Mouse (Mus musculus) liver (tissue): ENCODE data around the gene Foxred1.

Experiments
- DNase-seq: peaks from one replicate; pipeline ENCODE4 v3.0.0-alpha.2; 2020; ENCODE audit warnings: mixed read lengths

Gene Foxred1

GRCm38 (mm10) chr9:35210542-35211474 lies at the start of gene Foxred1:
TSS of gene Foxred1 (minus strand) at chr9:35211055.
- DNase-seq: peak; percentile 99

DNA sequence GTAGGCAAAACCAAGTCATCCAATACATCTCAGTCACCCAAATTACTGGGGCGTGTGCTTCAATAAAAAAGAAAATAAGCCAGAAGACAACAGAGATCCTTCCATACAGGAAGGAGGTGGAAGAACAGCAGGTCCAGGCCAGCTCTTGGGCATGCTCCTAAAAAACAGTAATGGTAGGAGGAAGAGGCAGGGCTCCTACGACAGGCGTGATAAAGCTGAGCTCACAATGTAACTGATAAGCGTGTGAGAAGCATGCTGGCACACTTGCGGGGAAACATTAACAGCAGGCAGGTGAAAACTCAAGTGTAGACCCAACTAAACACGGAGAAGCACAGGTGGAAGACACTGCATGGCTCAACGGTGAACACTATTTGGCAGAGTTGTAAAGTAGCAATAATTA lies 46.5 kb upstream of the Foxred1 start:
- no peak for DNase-seq

GRCm38 (mm10) chr9:35249476-35249875 lies 38.6 kb upstream of the Foxred1 start:
- no peak for DNase-seq

DNA sequence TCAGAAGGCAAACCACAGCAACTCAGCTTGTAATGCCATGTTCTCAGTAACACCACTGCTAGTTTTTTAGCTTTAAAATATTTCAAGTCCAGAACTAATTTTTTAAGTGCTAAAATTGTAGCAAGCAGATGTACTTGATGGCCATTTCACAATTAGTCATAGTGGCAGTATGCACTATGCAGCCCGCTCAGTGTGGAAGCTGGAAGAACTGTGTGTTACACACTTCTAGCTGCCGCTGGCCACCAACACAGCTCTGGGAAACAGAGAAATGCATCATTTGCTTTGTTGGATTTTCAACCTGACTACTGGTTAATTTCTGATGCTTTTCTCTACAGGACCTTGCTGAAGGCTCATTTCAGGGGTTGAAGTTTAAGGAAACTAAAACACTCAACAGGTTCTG lies 36.5 kb upstream of the Foxred1 start:
- no peak for DNase-seq

GRCm38 (mm10) chr9:35239734-35240133 lies 28.9 kb upstream of the Foxred1 start:
- DNase-seq: no peak

DNA sequence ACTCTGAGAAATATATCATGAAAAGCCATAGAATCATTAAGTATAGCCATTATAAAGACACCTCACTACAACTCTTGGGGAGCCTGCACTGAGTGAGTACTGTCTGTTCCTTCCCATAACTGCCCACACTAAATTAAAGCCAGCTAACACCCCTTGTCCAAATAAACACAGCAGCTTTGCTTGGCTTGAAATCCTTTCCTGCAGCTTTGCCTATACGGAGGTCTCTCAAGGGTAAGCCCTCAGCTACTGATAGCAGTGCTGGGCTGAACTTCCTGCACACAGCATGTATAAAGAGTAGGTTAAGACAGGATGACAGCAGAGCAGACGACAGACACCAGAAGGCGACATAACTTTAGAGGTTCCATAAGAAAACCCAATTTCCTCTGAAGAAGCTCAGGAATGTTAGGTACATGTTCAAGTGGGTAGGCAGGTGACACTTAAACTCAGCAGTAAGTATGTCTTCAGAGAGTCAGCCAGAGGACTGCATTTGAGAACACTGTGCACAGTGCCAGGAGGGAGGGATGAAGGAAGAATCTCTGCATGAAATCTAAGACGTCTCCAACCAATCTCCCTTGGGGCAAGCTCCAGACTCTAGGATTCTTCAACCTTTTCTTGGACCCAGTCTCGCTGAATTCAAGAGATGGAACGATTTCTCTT lies 28.2 kb upstream of the Foxred1 start:
- no peak for DNase-seq

GRCm38 (mm10) chr9:35238371-35238770 lies 27.5 kb upstream of the Foxred1 start:
- DNase-seq: no peak

DNA sequence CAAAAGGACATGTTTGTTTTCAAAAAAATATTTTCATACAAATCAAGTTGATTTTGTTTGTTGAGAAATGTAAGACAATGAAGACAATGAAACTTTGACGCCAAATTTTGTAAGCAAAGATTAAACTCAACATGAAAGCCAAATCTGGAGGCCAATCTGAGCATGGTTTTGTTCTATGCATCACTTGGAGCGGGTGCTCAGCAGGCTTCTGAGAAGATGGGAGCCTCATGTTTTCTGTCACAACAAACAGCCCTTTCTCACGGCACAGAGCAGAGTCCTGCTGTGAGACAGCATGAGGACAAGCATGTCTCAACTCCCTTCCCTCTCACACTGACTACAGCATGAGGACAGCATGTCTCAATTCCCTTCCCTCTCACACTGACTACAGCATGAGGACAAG lies 25.1 kb upstream of the Foxred1 start:
- no peak for DNase-seq

DNA sequence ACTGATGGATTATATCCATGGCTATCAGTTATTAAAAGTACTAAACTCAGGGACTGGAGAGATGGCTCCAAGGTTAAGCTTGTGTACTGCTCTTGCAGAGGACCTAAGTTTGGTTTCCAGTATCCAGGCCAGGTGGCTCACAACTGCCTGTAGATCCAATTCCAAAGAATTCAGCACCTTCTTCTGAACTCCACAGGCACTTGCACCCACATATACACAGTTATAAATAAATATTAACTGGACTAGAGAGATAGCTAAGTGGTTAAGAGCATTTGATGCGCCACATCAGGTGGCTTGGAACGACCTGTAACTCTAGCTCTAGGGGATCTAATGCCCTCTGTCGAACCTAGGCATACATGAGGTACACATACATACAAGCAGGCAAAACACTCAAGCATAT lies 17.8 kb upstream of the Foxred1 start:
- no peak for DNase-seq

- DNase-seq: no peak
These were observed 12.6 kb upstream of the Foxred1 start for GRCm38 (mm10) chr9:35223466-35223865.

- no peak for DNase-seq
These were observed 7.1 kb upstream of the Foxred1 start for GRCm38 (mm10) chr9:35217963-35218362.

- DNase-seq: no peak
These were observed 987 bp upstream of the Foxred1 start for GRCm38 (mm10) chr9:35211573-35212511.

DNA sequence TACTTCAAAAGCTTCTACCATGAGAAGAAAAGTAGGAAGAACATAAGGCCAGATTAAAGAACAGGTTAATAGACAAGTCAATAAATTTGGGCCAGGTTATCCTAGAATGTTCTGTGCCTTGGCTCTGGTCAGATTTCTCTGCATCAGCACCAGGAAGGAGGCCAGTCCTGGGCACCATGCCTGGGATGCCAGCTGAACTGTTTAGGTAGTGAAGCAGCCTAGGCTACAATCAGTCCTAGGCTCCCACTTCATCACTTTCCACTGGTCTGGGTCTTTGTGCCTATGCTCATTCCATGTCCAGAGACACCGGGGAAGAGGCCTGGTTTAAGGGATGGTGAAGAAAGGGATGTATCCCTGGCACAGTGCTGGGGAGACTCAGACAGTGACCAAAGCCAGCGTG lies 6.4 kb downstream of the Foxred1 start:
- no peak for DNase-seq

- no peak for DNase-seq
These were observed 7.3 kb downstream of the Foxred1 start for GRCm38 (mm10) chr9:35203536-35203935.

- peak; percentile 66 for DNase-seq
These were observed 10.3 kb downstream of the Foxred1 start for GRCm38 (mm10) chr9:35200529-35201060.

- peak; percentile 94 for DNase-seq
These were observed 10.9 kb downstream of the Foxred1 start, which contains the start of the genes Srpr and Tirap for GRCm38 (mm10) chr9:35199772-35200471. TSS of gene Srpr (plus strand) at chr9:35200175. TSS of gene Tirap (minus strand) at chr9:35200291.

DNA sequence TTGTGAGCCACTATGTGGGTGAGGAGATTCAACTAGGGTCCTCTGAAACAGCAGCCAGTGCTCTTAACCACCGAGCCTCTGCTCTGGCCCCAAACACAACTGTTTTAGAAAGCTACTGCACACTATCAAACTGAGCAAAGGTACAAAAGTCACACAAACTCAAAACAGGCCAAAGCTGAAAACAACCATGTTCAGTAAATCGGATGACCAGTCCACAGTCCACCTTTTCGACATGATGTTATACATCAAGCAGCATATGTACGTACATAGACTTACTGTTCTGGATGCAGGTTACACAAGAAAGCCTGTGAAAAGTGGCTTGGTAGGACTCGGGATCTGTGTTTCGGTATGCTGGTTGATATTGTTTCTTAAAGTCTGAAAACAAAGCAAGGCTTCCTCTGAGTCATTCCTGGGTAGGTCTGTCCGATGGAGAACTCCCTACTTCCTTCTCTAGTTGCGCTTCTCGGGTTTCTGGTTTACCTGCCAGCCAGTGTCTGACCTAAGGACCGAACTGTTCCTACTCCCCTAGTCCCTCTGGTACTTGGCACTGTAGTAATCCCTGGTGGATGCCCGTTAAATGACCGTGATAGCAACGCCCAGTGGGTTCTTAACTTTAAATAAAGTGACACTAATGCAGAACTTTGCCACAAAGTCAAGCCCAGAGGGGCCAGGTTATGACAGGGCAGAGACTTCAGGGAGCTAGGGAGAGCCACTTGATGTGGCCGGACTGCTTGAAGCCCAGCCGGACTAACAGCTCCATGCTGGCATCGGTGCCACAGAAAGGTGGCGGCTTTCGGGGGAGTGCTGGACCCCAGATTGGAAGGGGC lies 11.7 kb downstream of the Foxred1 start:
- no peak for DNase-seq

- no peak for DNase-seq
These were observed 12.5 kb downstream of the Foxred1 start for GRCm38 (mm10) chr9:35198351-35198750.

DNA sequence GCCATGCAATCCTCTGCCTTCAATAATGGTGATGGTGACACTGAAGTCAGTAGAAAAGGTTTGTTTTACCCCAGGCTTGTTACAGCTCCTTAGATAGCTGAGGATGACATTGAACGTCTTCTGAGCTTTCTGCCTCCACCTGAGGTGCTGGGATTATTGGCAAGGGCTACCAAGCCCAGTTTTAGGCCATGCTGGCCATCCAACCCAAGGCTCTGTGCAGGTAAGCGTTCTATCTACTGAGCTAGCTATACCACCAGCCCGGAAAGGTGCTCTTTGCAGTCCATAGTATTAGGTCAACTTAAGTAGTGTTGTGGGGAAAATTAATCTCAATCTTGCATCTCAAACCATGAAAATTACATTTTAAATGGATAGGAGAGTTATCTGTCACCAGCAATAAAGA lies 13.2 kb downstream of the Foxred1 start:
- no peak for DNase-seq

GRCm38 (mm10) chr9:35194048-35194447 lies 16.8 kb downstream of the Foxred1 start:
- DNase-seq: no peak

- DNase-seq: no peak
These were observed 17.8 kb downstream of the Foxred1 start for GRCm38 (mm10) chr9:35192983-35193542.
